Mouse (Mus musculus) cerebellum, adult 2 months (tissue): ENCODE data around the gene Fyn.

Experiments used
- CTCF ChIP-seq: fragments of 200-500 bp; IDR thresholded peaks from 2 replicates; pipeline ENCODE4 v1.5.1; 2011; ENCODE audit warnings: low read depth, mild to moderate bottlenecking, control low read depth, low read length, moderate library complexity, borderline replicate concordance; ENCODE audit not compliant: insufficient read depth
- POLR2A ChIP-seq: fragments of 200-500 bp; IDR thresholded peaks from 2 replicates; pipeline ENCODE4 v1.6.1; 2011; ENCODE audit warnings: low read length, control low read depth, borderline replicate concordance; ENCODE audit not compliant: insufficient read depth

GRCm38 (mm10) chr10:39542535-39543257 is 174.0 kb downstream of the Fyn start:
- TF ChIP-seq CTCF (no peak), POLR2A (no peak)
